Mouse (Mus musculus): ENCODE measurements around the gene Armc9. TPM values are rescaled to one million over a fixed set of nuclear protein-coding genes. Genes with fewer than 3 reads are reported as not detected.
A peak's percentile ranks its signal among the peaks of the same experiment; 100 is the strongest.

Armc9 gene
- 22.1 and 28.1 TPM in 2 replicates for polyA plus RNA-seq (2014; fragmentation: Nextera tagmentation; extraction: Ambion mirVana)

GRCm38 (mm10) chr1:86154133-86154823 is at the start of gene Armc9:
Gene Armc9 (plus strand): TSS chr1:86154780.
- peak within 1 kb of the TSS; percentile 73 for H3K4me3 ChIP-seq (ENCODE audit: low read depth, low read length)
- no peaks in the 10 kb centered on the region for H3K27me3 ChIP-seq (replicated peaks; ENCODE audit: control insufficient read depth, insufficient read depth, low read length)
- 0 out of 2 replicates have a peak, but pooled peaks cover 10% of the 10 kb centered on the region for H3K36me3 ChIP-seq (ENCODE audit: control insufficient read depth, insufficient read depth, low read length)
- H3K27ac ChIP-seq (ENCODE audit: low read depth, low read length), result peak within 1 kb of the TSS; percentile 79
- DNase-seq (ENCODE audit: low spot score), result peak; percentile 98
- no peaks in the 10 kb centered on the region for H3K9me3 ChIP-seq (replicated peaks; ENCODE audit: control insufficient read depth, low read length)
- peaks cover 5% of the 10 kb centered on the region; the same call in 1 of the 2 replicates for H3K4me1 ChIP-seq (ENCODE audit: control insufficient read depth, insufficient read depth, low read length)
- peak within 1 kb of the TSS; percentile 83 for H3K9ac ChIP-seq (ENCODE audit: low read length)
- ATAC-seq, result peak; percentile 100
- H3K4me2 ChIP-seq (ENCODE audit: low read length), result peak within 1 kb of the TSS; percentile 76
- WGBS, result 4% methylated on average over 40 of the region's 40 CpGs

GRCm38 (mm10) chr1:86105054-86105453 is 49.5 kb upstream of the Armc9 start:
- Histone ChIP-seq H3K4me3 (ENCODE audit: low read depth, low read length) (no peak overlapping the region), H3K9ac (ENCODE audit: low read length) (no peak overlapping the region), H3K27me3 (replicated peaks; ENCODE audit: control insufficient read depth, insufficient read depth, low read length) (no peaks in the 10 kb centered on the region), H3K4me1 (ENCODE audit: control insufficient read depth, insufficient read depth, low read length) (no peaks in the 10 kb centered on the region), H3K27ac (ENCODE audit: low read depth, low read length) (no peak overlapping the region), H3K9me3 (replicated peaks; ENCODE audit: control insufficient read depth, low read length) (no peaks in the 10 kb centered on the region), H3K4me2 (ENCODE audit: low read length) (no peak overlapping the region), H3K36me3 (ENCODE audit: control insufficient read depth, insufficient read depth, low read length) (peaks cover 9% of the 10 kb centered on the region)
- WGBS, result 95% methylated on average over 1 of the region's 1 CpGs
- ATAC-seq, result no peak
- no peak for DNase-seq (ENCODE audit: low spot score)

GRCm38 (mm10) chr1:86111779-86112178 is 42.8 kb upstream of the Armc9 start, which contains the start of gene Htr2b:
Gene Htr2b (minus strand): TSS chr1:86111970.
- DNase-seq (ENCODE audit: low spot score) (peak; percentile 39), ATAC-seq (no peak)
- WGBS, result 40% methylated on average over 6 of the region's 6 CpGs

GRCm38 (mm10) chr1:86114141-86114540 is 40.4 kb upstream of the Armc9 start:
- WGBS, result 93% methylated on average over 3 of the region's 3 CpGs
- no peak overlapping the region for H3K4me3 ChIP-seq (ENCODE audit: low read depth, low read length)
- H3K27ac ChIP-seq (ENCODE audit: low read depth, low read length), result no peak overlapping the region
- H3K27me3 ChIP-seq (replicated peaks; ENCODE audit: control insufficient read depth, insufficient read depth, low read length), result no peaks in the 10 kb centered on the region
- ATAC-seq (no peak), DNase-seq (ENCODE audit: low spot score) (no peak)
- peaks cover 26% of the 10 kb centered on the region for H3K36me3 ChIP-seq (ENCODE audit: control insufficient read depth, insufficient read depth, low read length)
- H3K9me3 ChIP-seq (replicated peaks; ENCODE audit: control insufficient read depth, low read length), result no peaks in the 10 kb centered on the region
- H3K4me2 ChIP-seq (ENCODE audit: low read length), result no peak overlapping the region
- H3K9ac ChIP-seq (ENCODE audit: low read length), result no peak overlapping the region
- H3K4me1 ChIP-seq (ENCODE audit: control insufficient read depth, insufficient read depth, low read length), result no peaks in the 10 kb centered on the region

More at GRCm38 (mm10) chr1:86111779-86112178, 42.8 kb upstream of the Armc9 start, which contains the start of gene Htr2b:
- H3K4me1 ChIP-seq (ENCODE audit: control insufficient read depth, insufficient read depth, low read length), result no peaks in the 10 kb centered on the region
- no peak within 1 kb of the TSS for H3K4me2 ChIP-seq (ENCODE audit: low read length)
- H3K36me3 ChIP-seq (ENCODE audit: control insufficient read depth, insufficient read depth, low read length), result peaks cover 11% of the 10 kb centered on the region
- no peaks in the 10 kb centered on the region for H3K9me3 ChIP-seq (replicated peaks; ENCODE audit: control insufficient read depth, low read length)
- no peak within 1 kb of the TSS for H3K9ac ChIP-seq (ENCODE audit: low read length)
- H3K27me3 ChIP-seq (replicated peaks; ENCODE audit: control insufficient read depth, insufficient read depth, low read length), result no peaks in the 10 kb centered on the region
- no peak within 1 kb of the TSS for H3K27ac ChIP-seq (ENCODE audit: low read depth, low read length)
- H3K4me3 ChIP-seq (ENCODE audit: low read depth, low read length), result no peak within 1 kb of the TSS

- 88% methylated on average over 4 of the region's 4 CpGs for WGBS
- H3K4me1 ChIP-seq (ENCODE audit: control insufficient read depth, insufficient read depth, low read length), result no peaks in the 10 kb centered on the region
- ATAC-seq, result no peak
- no peaks in the 10 kb centered on the region for H3K9me3 ChIP-seq (replicated peaks; ENCODE audit: control insufficient read depth, low read length)
- H3K36me3 ChIP-seq (ENCODE audit: control insufficient read depth, insufficient read depth, low read length), result peaks cover 44% of the 10 kb centered on the region
- H3K27ac ChIP-seq (ENCODE audit: low read depth, low read length), result no peak overlapping the region
- H3K4me2 ChIP-seq (ENCODE audit: low read length), result no peak overlapping the region
- H3K4me3 ChIP-seq (ENCODE audit: low read depth, low read length), result no peak overlapping the region
- H3K9ac ChIP-seq (ENCODE audit: low read length), result no peak overlapping the region
- DNase-seq (ENCODE audit: low spot score), result no peak
- H3K27me3 ChIP-seq (replicated peaks; ENCODE audit: control insufficient read depth, insufficient read depth, low read length), result no peaks in the 10 kb centered on the region
Measured at GRCm38 (mm10) chr1:86119549-86119948, 35.0 kb upstream of the Armc9 start.

GRCm38 (mm10) chr1:86126036-86126435 is 28.5 kb upstream of the Armc9 start:
- WGBS, result 96% methylated on average over 2 of the region's 2 CpGs
- no peak for DNase-seq (ENCODE audit: low spot score)
- Histone ChIP-seq H3K4me3 (ENCODE audit: low read depth, low read length) (no peak overlapping the region), H3K27me3 (replicated peaks; ENCODE audit: control insufficient read depth, insufficient read depth, low read length) (no peaks in the 10 kb centered on the region), H3K36me3 (ENCODE audit: control insufficient read depth, insufficient read depth, low read length) (peaks cover 64% of the 10 kb centered on the region), H3K27ac (ENCODE audit: low read depth, low read length) (no peak overlapping the region), H3K4me1 (ENCODE audit: control insufficient read depth, insufficient read depth, low read length) (no peaks in the 10 kb centered on the region), H3K4me2 (ENCODE audit: low read length) (no peak overlapping the region), H3K9me3 (replicated peaks; ENCODE audit: control insufficient read depth, low read length) (no peaks in the 10 kb centered on the region), H3K9ac (ENCODE audit: low read length) (no peak overlapping the region)
- ATAC-seq, result no peak

GRCm38 (mm10) chr1:86133337-86133736 is 21.2 kb upstream of the Armc9 start, which contains the start of gene Gm21972:
Gene Gm21972 (plus strand): TSS chr1:86133637.
- H3K27ac ChIP-seq (ENCODE audit: low read depth, low read length), result no peak within 1 kb of the TSS
- H3K4me1 ChIP-seq (ENCODE audit: control insufficient read depth, insufficient read depth, low read length), result no peaks in the 10 kb centered on the region
- DNase-seq (ENCODE audit: low spot score) (no peak), ATAC-seq (no peak)
- no peak within 1 kb of the TSS for H3K4me2 ChIP-seq (ENCODE audit: low read length)
- WGBS, result 95% methylated on average over 4 of the region's 4 CpGs
- H3K9ac ChIP-seq (ENCODE audit: low read length), result no peak within 1 kb of the TSS
- H3K36me3 ChIP-seq (ENCODE audit: control insufficient read depth, insufficient read depth, low read length), result peaks cover 82% of the 10 kb centered on the region
- H3K4me3 ChIP-seq (ENCODE audit: low read depth, low read length), result no peak within 1 kb of the TSS
- no peaks in the 10 kb centered on the region for H3K27me3 ChIP-seq (replicated peaks; ENCODE audit: control insufficient read depth, insufficient read depth, low read length)
- no peaks in the 10 kb centered on the region for H3K9me3 ChIP-seq (replicated peaks; ENCODE audit: control insufficient read depth, low read length)

GRCm38 (mm10) chr1:86135315-86135714 is 19.3 kb upstream of the Armc9 start:
- Histone ChIP-seq H3K4me3 (ENCODE audit: low read depth, low read length) (no peak overlapping the region), H3K4me2 (ENCODE audit: low read length) (no peak overlapping the region), H3K4me1 (ENCODE audit: control insufficient read depth, insufficient read depth, low read length) (no peaks in the 10 kb centered on the region), H3K9ac (ENCODE audit: low read length) (no peak overlapping the region), H3K36me3 (ENCODE audit: control insufficient read depth, insufficient read depth, low read length) (peaks cover 81% of the 10 kb centered on the region), H3K9me3 (replicated peaks; ENCODE audit: control insufficient read depth, low read length) (no peaks in the 10 kb centered on the region), H3K27me3 (replicated peaks; ENCODE audit: control insufficient read depth, insufficient read depth, low read length) (no peaks in the 10 kb centered on the region), H3K27ac (ENCODE audit: low read depth, low read length) (no peak overlapping the region)
- ATAC-seq, result no peak
- DNase-seq (ENCODE audit: low spot score), result no peak
- 95% methylated on average over 6 of the region's 6 CpGs for WGBS

- Histone ChIP-seq H3K36me3 (ENCODE audit: control insufficient read depth, insufficient read depth, low read length) (peaks cover 51% of the 10 kb centered on the region), H3K4me2 (ENCODE audit: low read length) (no peak overlapping the region)
- WGBS, result 90% methylated on average over 3 of the region's 3 CpGs
Measured at GRCm38 (mm10) chr1:86141081-86141480, 13.5 kb upstream of the Armc9 start.

More at GRCm38 (mm10) chr1:86141081-86141480, 13.5 kb upstream of the Armc9 start:
- H3K9ac ChIP-seq (ENCODE audit: low read length), result no peak overlapping the region
- no peak overlapping the region for H3K27ac ChIP-seq (ENCODE audit: low read depth, low read length)
- no peak for ATAC-seq
- H3K4me1 ChIP-seq (ENCODE audit: control insufficient read depth, insufficient read depth, low read length), result no peaks in the 10 kb centered on the region
- DNase-seq (ENCODE audit: low spot score), result no peak
- no peaks in the 10 kb centered on the region for H3K9me3 ChIP-seq (replicated peaks; ENCODE audit: control insufficient read depth, low read length)
- H3K4me3 ChIP-seq (ENCODE audit: low read depth, low read length), result no peak overlapping the region
- H3K27me3 ChIP-seq (replicated peaks; ENCODE audit: control insufficient read depth, insufficient read depth, low read length), result no peaks in the 10 kb centered on the region

All from forebrain, embryonic 14.5 days (tissue).